ENCODE assay signal across 13 mouse cellular contexts in the genomic region with DNA sequence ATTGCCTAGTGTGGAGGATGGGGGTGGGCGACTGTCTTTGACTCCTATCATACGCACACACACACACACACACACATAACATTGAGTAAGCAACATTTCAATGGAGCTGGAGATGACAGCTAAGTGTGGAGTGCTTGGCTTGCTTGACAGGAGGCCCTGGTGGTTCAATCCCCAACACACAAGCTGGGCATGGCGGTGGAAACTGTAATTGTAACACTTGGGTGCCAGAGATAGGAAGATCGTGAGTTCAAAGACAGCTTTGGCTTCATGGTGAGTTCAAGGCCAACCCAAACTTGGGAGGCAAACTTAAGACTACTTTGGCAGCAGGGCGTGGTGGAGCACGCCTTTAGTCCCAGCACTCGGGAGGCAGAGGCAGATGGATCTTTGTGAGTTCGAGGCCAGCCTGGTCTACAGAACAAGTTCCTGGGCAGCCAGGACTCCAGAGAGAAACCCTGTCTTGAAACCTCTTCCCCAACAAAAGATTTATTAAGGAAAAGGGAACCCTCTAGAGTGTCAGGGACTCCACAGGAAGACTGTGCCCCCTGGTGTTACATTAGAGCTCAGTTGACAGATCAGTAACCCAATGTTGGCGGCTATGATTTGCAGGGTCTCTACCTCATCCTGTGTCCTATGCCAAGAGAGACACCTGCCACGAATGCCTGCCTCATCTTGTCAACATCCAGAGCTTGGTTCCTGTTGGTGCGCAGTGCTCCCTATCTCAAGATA. TPM values are rescaled to one million over a fixed set of nuclear protein-coding genes. Genes with fewer than 3 reads are reported as not detected.
DNase-seq lines count a peak whose midpoint lies in the region; ATAC-seq and TF ChIP-seq lines count a peak whose summit lies in the region.
"Had no signal": no experiment of that assay in that cellular context is flagged by ENCODE, and none has a peak within 500 bp of the region (broad histone marks: within the 10 kb centered on the region; RNA-seq: fewer than 3 reads in every experiment).

No protein-coding gene starts in this region.

- H3K9ac ChIP-seq in heart, adult 2 months (ENCODE audit: low read depth, low read length): no peak overlapping the region
- no peak overlapping the region for H3K9ac ChIP-seq in liver, postnatal 0 days (replicated peaks)
- no peak overlapping the region for H3K9ac ChIP-seq in liver, embryonic 12.5 days
- H3K9ac ChIP-seq: limb, embryonic 12.5 days; midbrain, embryonic 15.5 days had no signal

- no peak overlapping the region for H3K4me2 ChIP-seq in liver, postnatal 0 days (ENCODE audit: low read depth, low read length)
- no peak overlapping the region for H3K4me2 ChIP-seq in liver, embryonic 12.5 days
- H3K4me2 ChIP-seq: limb, embryonic 12.5 days; midbrain, embryonic 15.5 days had no signal

- DNase-seq in heart, adult 2 months: no peak
- no peak for DNase-seq in heart, postnatal 36 days
- DNase-seq in liver, postnatal 0 days: no peak
- DNase-seq in B cell, adult 2 months: peak; percentile 31 to 32
- peak; percentile 85 for DNase-seq in R1 (ENCODE audit: low read depth, low spot score)
- DNase-seq in frontal cortex, postnatal 36 days (ENCODE audit: low spot score in 2 of 2): no peak
- DNase-seq: adrenal gland, adult 8-10 months; cerebellum, adult 9-11 months; heart, postnatal 14 days; kidney, postnatal 4 days had no signal

- ATAC-seq in liver, postnatal 0 days: no peak
- no peak for ATAC-seq in liver, embryonic 12.5 days
- ATAC-seq: midbrain, embryonic 15.5 days had no signal

- H3K27ac ChIP-seq in heart, adult 2 months: no peak overlapping the region
- no peak overlapping the region for H3K27ac ChIP-seq in liver, postnatal 0 days (ENCODE audit: low read depth)
- no peak overlapping the region for H3K27ac ChIP-seq in liver, embryonic 12.5 days
- H3K27ac ChIP-seq: limb, embryonic 12.5 days; midbrain, embryonic 15.5 days had no signal

- no peaks in the 10 kb centered on the region for H3K9me3 ChIP-seq in liver, postnatal 0 days (ENCODE audit: low read length)
- no peaks in the 10 kb centered on the region for H3K9me3 ChIP-seq in liver, embryonic 12.5 days (replicated peaks)
- H3K9me3 ChIP-seq: limb, embryonic 12.5 days; midbrain, embryonic 15.5 days had no signal

- H3K27me3 ChIP-seq in heart, adult 2 months (ENCODE audit: control insufficient read depth, insufficient read depth, low read length): no peaks in the 10 kb centered on the region
- H3K27me3 ChIP-seq in liver, postnatal 0 days (ENCODE audit: insufficient read depth, low read length): no peaks in the 10 kb centered on the region
- no peaks in the 10 kb centered on the region for H3K27me3 ChIP-seq in liver, embryonic 12.5 days (replicated peaks)
- H3K27me3 ChIP-seq: limb, embryonic 12.5 days; midbrain, embryonic 15.5 days had no signal

- peaks cover 2% of the 10 kb centered on the region; the same call in 1 of the 2 replicates for H3K79me2 ChIP-seq in heart, adult 2 months (replicated peaks; ENCODE audit: control insufficient read depth, insufficient read depth, low read length)

- intact Hi-C loops in heart, adult 2 months (cut with DNase I): loop anchor here (5.0 kb wide), 2 partner anchors 37 to 163 kb away; partner anchors contain the start of gene Cnpy3
- intact Hi-C loops in heart, postnatal 36 days (cut with DNase I): loop anchor here (2.0 to 5.0 kb wide), 3 partner anchors 64 to 163 kb away; partner anchors contain the start of gene Cul7

- peak; percentile 69 for TF ChIP-seq CTCF in heart, adult 2 months (IDR thresholded peaks at IDR 0.05)
- peak; percentile 36; the same call in 1 of the 2 replicates for TF ChIP-seq CTCF in liver, postnatal 0 days (IDR thresholded peaks at IDR 0.05; ENCODE audit: low read depth)

- WGBS in heart, adult 2 months: 91% methylated on average over 11 of the region's 11 CpGs
- WGBS in liver, postnatal 0 days (ENCODE audit: insufficient replicate concordance): 87% methylated on average over 11 of the region's 11 CpGs
- WGBS in liver, embryonic 12.5 days (ENCODE audit: insufficient replicate concordance): 82% methylated on average over 11 of the region's 11 CpGs

- 0 out of 2 replicates have a peak, but pooled peaks cover 2% of the 10 kb centered on the region for H3K36me3 ChIP-seq in heart, adult 2 months (ENCODE audit: control insufficient read depth, insufficient read depth, low read length)
- peaks cover 16% of the 10 kb centered on the region for H3K36me3 ChIP-seq in liver, postnatal 0 days (replicated peaks; ENCODE audit: insufficient read depth, low read length)
- peaks cover 46% of the 10 kb centered on the region for H3K36me3 ChIP-seq in liver, embryonic 12.5 days

- H3K4me1 ChIP-seq in heart, adult 2 months (ENCODE audit: control insufficient read depth, insufficient read depth, low read length): peaks cover 1% of the 10 kb centered on the region; the same call in 1 of the 2 replicates
- H3K4me1 ChIP-seq in liver, postnatal 0 days (ENCODE audit: insufficient read depth): peaks cover 11% of the 10 kb centered on the region
- peaks cover 28% of the 10 kb centered on the region for H3K4me1 ChIP-seq in liver, embryonic 12.5 days

- H3K4me3 ChIP-seq in heart, adult 2 months: no peak overlapping the region
- H3K4me3 ChIP-seq in liver, postnatal 0 days (ENCODE audit: low read depth, low read length): no peak overlapping the region
- H3K4me3 ChIP-seq in liver, embryonic 12.5 days: no peak overlapping the region
- H3K4me3 ChIP-seq: limb, embryonic 12.5 days; midbrain, embryonic 15.5 days had no signal

- TF ChIP-seq POLR2A in heart, adult 2 months (IDR thresholded peaks at IDR 0.05; ENCODE audit: insufficient read depth, low read depth, low read length): no peak

- TF ChIP-seq EP300 in heart, adult 2 months (IDR thresholded peaks at IDR 0.05; ENCODE audit: insufficient read depth, low read depth, low read length): no peak
- no peak for TF ChIP-seq EP300 in liver, postnatal 0 days (IDR thresholded peaks at IDR 0.05; ENCODE audit: low read depth)

RNA-seq across cellular contexts. Expression of gene Pex6, which starts 3.7 kb away (rescaled TPM):
- 10 to 100 TPM; 33.4 to 36.5 TPM for total RNA-seq in heart, adult 2 months (2021)
- polyA plus RNA-seq in heart, adult 2 months (2012; rRNA removed): 33.7 and 34.1 TPM in 2 replicates
- 10 to 100 TPM; 31.8 to 32.3 TPM for total RNA-seq in heart, postnatal 36 days (2021)
- polyA plus RNA-seq in liver, postnatal 0 days (2015; fragmentation: Nextera tagmentation; extraction: Ambion mirVana): 11.6 and 12.6 TPM in 2 replicates
- 20.7 and 21.1 TPM in 2 replicates for polyA plus RNA-seq in liver, embryonic 12.5 days (2016; fragmentation: Nextera tagmentation; extraction: Ambion mirVana)

RNA-seq across cellular contexts. Expression of gene Ppp2r5d, which starts 10.0 kb away (rescaled TPM):
- 10 to 100 TPM; 28.1 to 32.0 TPM for total RNA-seq in heart, adult 2 months (2021)
- polyA plus RNA-seq in heart, adult 2 months (2012; rRNA removed): 30.8 and 40.6 TPM in 2 replicates
- total RNA-seq in heart, postnatal 36 days (2021): 10 to 100 TPM; 33.2 TPM
- polyA plus RNA-seq in liver, postnatal 0 days (2015; fragmentation: Nextera tagmentation; extraction: Ambion mirVana): 11.2 and 12.5 TPM in 2 replicates
- 48.3 and 49.1 TPM in 2 replicates for polyA plus RNA-seq in liver, embryonic 12.5 days (2016; fragmentation: Nextera tagmentation; extraction: Ambion mirVana)

RNA-seq across cellular contexts. Expression of gene Gnmt, which starts 14.0 kb away (rescaled TPM):
- total RNA-seq in heart, adult 2 months (2021): 1 to 10 TPM; 2.8 to 4.4 TPM
- 3.3 and 5.1 TPM in 2 replicates for polyA plus RNA-seq in heart, adult 2 months (2012; rRNA removed)
- 1 to 10 TPM; 1.8 to 3.1 TPM for total RNA-seq in heart, postnatal 36 days (2021)
- polyA plus RNA-seq in liver, postnatal 0 days (2015; fragmentation: Nextera tagmentation; extraction: Ambion mirVana): 707 and 780 TPM in 2 replicates
- 5.8 and 6.7 TPM in 2 replicates for polyA plus RNA-seq in liver, embryonic 12.5 days (2016; fragmentation: Nextera tagmentation; extraction: Ambion mirVana)

RNA-seq across cellular contexts. Expression of gene Klhdc3, which starts 34.2 kb away (rescaled TPM):
- total RNA-seq in heart, adult 2 months (2021): 10 to 100 TPM; 57.3 to 68.9 TPM
- 91.8 and 105 TPM in 2 replicates for polyA plus RNA-seq in heart, adult 2 months (2012; rRNA removed)
- 10 to 100 TPM; 85.5 to 87.7 TPM for total RNA-seq in heart, postnatal 36 days (2021)
- polyA plus RNA-seq in liver, postnatal 0 days (2015; fragmentation: Nextera tagmentation; extraction: Ambion mirVana): 60.0 and 63.0 TPM in 2 replicates
- polyA plus RNA-seq in liver, embryonic 12.5 days (2016; fragmentation: Nextera tagmentation; extraction: Ambion mirVana): 83.4 and 85.0 TPM in 2 replicates

RNA-seq across cellular contexts. Expression of gene Mea1, which starts 36.3 kb away (rescaled TPM):
- total RNA-seq in heart, adult 2 months (2021): 10 to 100 TPM; 45.4 to 50.3 TPM
- polyA plus RNA-seq in heart, adult 2 months (2012; rRNA removed): 35.3 and 37.8 TPM in 2 replicates
- total RNA-seq in heart, postnatal 36 days (2021): 10 to 100 TPM; 48.0 to 49.3 TPM
- 52.3 and 56.9 TPM in 2 replicates for polyA plus RNA-seq in liver, postnatal 0 days (2015; fragmentation: Nextera tagmentation; extraction: Ambion mirVana)
- 67.4 and 77.4 TPM in 2 replicates for polyA plus RNA-seq in liver, embryonic 12.5 days (2016; fragmentation: Nextera tagmentation; extraction: Ambion mirVana)

Comparison
In these comparisons a context has a peak if more than half of its experiments do, and no peak if none do; other contexts are left out.
1. RNA of gene Gnmt, which starts 14.0 kb away (polyA plus RNA-seq): 707 to 780 TPM in liver, postnatal 0 days; 5.8 to 6.7 TPM in liver, embryonic 12.5 days and 3.3 to 5.1 TPM in heart, adult 2 months; every median in the first group is over 10 times any median in the second.
2. DNase-seq: peak in B cell, adult 2 months (2 of 2) and R1 (single experiment); none in heart, adult 2 months (0 of 2), heart, postnatal 36 days (0 of 2), liver, postnatal 0 days (single experiment) and frontal cortex, postnatal 36 days (0 of 2).